Mouse (Mus musculus): ENCODE data around the gene Pitpnc1. TPM values are rescaled to one million over a fixed set of nuclear protein-coding genes. Genes with fewer than 3 reads are reported as not detected.

The Pitpnc1 gene
- total and polyA plus RNA-seq, 3 experiments = 2.4 to 5.4 (median 3.6) TPM

- DNase-seq (ENCODE audit: extremely low read depth) = no peak
- dilution Hi-C loops (cut with MboI; ENCODE audit: extremely low pct_ligation_motif_present, extremely low pct_unique_long_range_greater_than_20kb, low sequenced_read_pairs) = no loop called here
- Histone ChIP-seq H3K27ac (ENCODE audit: insufficient read depth, low read depth) (no peak overlapping the region), H3K4me3 (replicated peaks in 1 of 3; ENCODE audit: low read depth in 2 of 3, low read length in 2 of 3, poor library complexity in 1 of 3) (no peak overlapping the region), H3K36me3 (replicated peaks in 1 of 2; ENCODE audit: control insufficient read depth in 1 of 2, insufficient read depth in 1 of 2, low read length in 1 of 2) (no peaks in the 10 kb centered on the region), H3K27me3 (replicated peaks) (no peaks in the 10 kb centered on the region), H3K4me1 (ENCODE audit: control insufficient read depth in 1 of 2, insufficient read depth in 2 of 2) (peaks cover 0 to 8% of the 10 kb centered on the region in 2 experiments; a peak in 1 of 4 replicates), H3K9ac (ENCODE audit: insufficient read depth, low read depth) (no peak overlapping the region), H3K9me3 (replicated peaks; ENCODE audit: low read length) (peaks cover 3% of the 10 kb centered on the region), H3K79me2 (replicated peaks; ENCODE audit: control insufficient read depth, extremely low read depth, insufficient read depth, poor library complexity, severe bottlenecking) (no peaks in the 10 kb centered on the region), H3K4me2 (ENCODE audit: insufficient read depth, low read depth, poor library complexity, severe bottlenecking) (no peak overlapping the region)
- TF ChIP-seq MXI1 (IDR thresholded peaks at IDR 0.05; ENCODE audit: low read depth, low read length) (no peak), ELF1 (IDR thresholded peaks at IDR 0.05; ENCODE audit: low read depth, low read length) (no peak), POLR2A (IDR thresholded peaks at IDR 0.05; ENCODE audit: low read depth, low read length) (no peak), ZMIZ1 (IDR thresholded peaks at IDR 0.05; ENCODE audit: low read depth, low read length) (no peak), ZC3H11A (IDR thresholded peaks at IDR 0.05; ENCODE audit: low read depth, low read length) (no peak), MAZ (IDR thresholded peaks at IDR 0.05; ENCODE audit: low read depth, low read length) (no peak), MAFK (IDR thresholded peaks at IDR 0.05; ENCODE audit: insufficient replicate concordance, low read length) (no peak), RAD21 (IDR thresholded peaks at IDR 0.05; ENCODE audit: low read depth, low read length) (no peak), EP300 (IDR thresholded peaks at IDR 0.05; ENCODE audit: low read length) (no peak), CHD2 (IDR thresholded peaks at IDR 0.05; ENCODE audit: low read length) (no peak), MYC (IDR thresholded peaks at IDR 0.05; ENCODE audit: low read depth, low read length) (no peak), PAX5 (IDR thresholded peaks at IDR 0.05; ENCODE audit: low read length) (no peak), KAT2A (IDR thresholded peaks at IDR 0.05; ENCODE audit: insufficient replicate concordance, low read length) (no peak), POLR2AphosphoS2 (IDR thresholded peaks at IDR 0.05; ENCODE audit: low read depth, low read length) (no peak), SIN3A (IDR thresholded peaks at IDR 0.05; ENCODE audit: low read length) (no peak), MEF2A (IDR thresholded peaks at IDR 0.05; ENCODE audit: borderline replicate concordance, low read depth, low read length) (no peak), TCF12 (IDR thresholded peaks at IDR 0.05; ENCODE audit: low read depth, low read length) (no peak)
- in situ Hi-C loops (cut with MboI; ENCODE audit: low pct_ligation_motif_present, low pct_unique_long_range_greater_than_20kb, low sequenced_read_pairs) = no loop called here
Observed at GRCm38 (mm10) chr11:107421751-107422355, 48.6 kb downstream of the Pitpnc1 start.

DNA sequence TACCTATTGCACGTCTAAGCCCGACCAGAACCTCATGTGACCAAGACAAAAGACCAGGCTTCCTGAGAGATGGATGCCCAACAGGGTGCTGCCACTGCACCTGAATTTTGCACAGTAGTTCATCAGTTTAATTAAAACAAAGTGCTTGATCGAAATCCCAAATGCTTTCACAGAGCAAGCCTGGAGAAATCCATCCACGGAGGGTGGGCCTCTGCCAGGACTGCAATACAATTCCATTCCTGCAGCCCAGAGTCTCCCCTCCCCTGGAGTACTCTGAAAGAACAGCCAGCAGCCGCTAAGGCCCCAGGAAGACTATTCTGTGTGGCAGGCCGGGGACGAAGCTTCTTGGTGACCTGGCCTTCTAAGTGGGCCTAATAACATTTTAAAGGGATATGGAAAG, 50.6 kb downstream of the Pitpnc1 start:
- dilution Hi-C loops (cut with MboI; ENCODE audit: extremely low pct_ligation_motif_present, extremely low pct_unique_long_range_greater_than_20kb, low sequenced_read_pairs) = no loop called here
- Histone ChIP-seq H3K27me3 (replicated peaks) (no peaks in the 10 kb centered on the region), H3K4me2 (ENCODE audit: insufficient read depth, low read depth, poor library complexity, severe bottlenecking) (no peak overlapping the region), H3K4me1 (ENCODE audit: control insufficient read depth in 1 of 2, insufficient read depth in 2 of 2) (peaks cover 0 to 8% of the 10 kb centered on the region in 2 experiments; a peak in 1 of 4 replicates), H3K79me2 (replicated peaks; ENCODE audit: control insufficient read depth, extremely low read depth, insufficient read depth, poor library complexity, severe bottlenecking) (no peaks in the 10 kb centered on the region), H3K36me3 (replicated peaks in 1 of 2; ENCODE audit: control insufficient read depth in 1 of 2, insufficient read depth in 1 of 2, low read length in 1 of 2) (no peaks in the 10 kb centered on the region), H3K9ac (ENCODE audit: insufficient read depth, low read depth) (no peak overlapping the region), H3K27ac (ENCODE audit: insufficient read depth, low read depth) (no peak overlapping the region), H3K4me3 (replicated peaks in 1 of 3; ENCODE audit: low read depth in 2 of 3, low read length in 2 of 3, poor library complexity in 1 of 3) (no peak overlapping the region), H3K9me3 (replicated peaks; ENCODE audit: low read length) (peaks cover 3% of the 10 kb centered on the region)
- no peak for DNase-seq (ENCODE audit: extremely low read depth)
- in situ Hi-C loops (cut with MboI; ENCODE audit: low pct_ligation_motif_present, low pct_unique_long_range_greater_than_20kb, low sequenced_read_pairs) = no loop called here
- no peak for TF ChIP-seq E2F4 (IDR thresholded peaks at IDR 0.05; ENCODE audit: insufficient replicate concordance, low read depth, low read length)
- TF ChIP-seq ZNF384 (IDR thresholded peaks at IDR 0.05; ENCODE audit: low read depth, low read length) = no peak
- no peak for TF ChIP-seq PAX5 (IDR thresholded peaks at IDR 0.05; ENCODE audit: low read length)
- no peak for TF ChIP-seq BHLHE40 (IDR thresholded peaks at IDR 0.05; ENCODE audit: low read depth, low read length)
- no peak for TF ChIP-seq SMC3 (IDR thresholded peaks at IDR 0.05; ENCODE audit: low read depth, low read length)
- no peak for TF ChIP-seq IRF4 (IDR thresholded peaks at IDR 0.05; ENCODE audit: low read depth, low read length)
- no peak for TF ChIP-seq HCFC1 (IDR thresholded peaks at IDR 0.05; ENCODE audit: low read depth, low read length)
- TF ChIP-seq MAX (IDR thresholded peaks at IDR 0.05; ENCODE audit: low read length) = no peak
- TF ChIP-seq USF1 (IDR thresholded peaks at IDR 0.05; ENCODE audit: low read depth, low read length) = no peak
- no peak for TF ChIP-seq KAT2A (IDR thresholded peaks at IDR 0.05; ENCODE audit: insufficient replicate concordance, low read length)
- TF ChIP-seq SIN3A (IDR thresholded peaks at IDR 0.05; ENCODE audit: low read length) = no peak
